11 mouse cellular contexts compared by ENCODE assay signal in genomic region chr9:83628669-83629612, GRCm38 (mm10).
DNase-seq lines count a peak whose midpoint lies in the region; ATAC-seq lines count a peak whose summit lies in the region.
"Had no signal": no experiment of that assay in that cellular context is flagged by ENCODE, and none has a peak within 500 bp of the region (broad histone marks: within the 10 kb centered on the region; RNA-seq: fewer than 3 reads in every experiment).

No protein-coding gene starts in this region.

- peak overlapping the region; percentile 9 for H3K4me2 ChIP-seq in heart, embryonic 15.5 days
- H3K4me2 ChIP-seq in forebrain, embryonic 14.5 days (ENCODE audit: low read length) = peak overlapping the region; percentile 17; the same call in 1 of the 2 replicates
- H3K4me2 ChIP-seq in limb, embryonic 11.5 days (ENCODE audit: low read depth, severe bottlenecking) = no peak overlapping the region

- no peak overlapping the region for H3K4me3 ChIP-seq in heart, embryonic 15.5 days
- H3K4me3 ChIP-seq in forebrain, embryonic 14.5 days (ENCODE audit: low read depth, low read length) = no peak overlapping the region
- H3K4me3 ChIP-seq in limb, embryonic 11.5 days (ENCODE audit: low read depth, low read length) = no peak overlapping the region
- H3K4me3 ChIP-seq: erythroblast, embryonic 14.5 days had no signal

- ATAC-seq in heart, embryonic 15.5 days (replicated peaks; ENCODE audit: insufficient number of reproducible peaks, insufficient read depth, low FRiP score, low read depth) = no peak
- ATAC-seq in forebrain, embryonic 14.5 days = peak; percentile 54
- ATAC-seq in limb, embryonic 11.5 days (ENCODE audit: insufficient number of reproducible peaks, low FRiP score, low TSS enrichment, low read depth) = 0 out of 2 replicates have a peak, but pooled peaks have one; percentile 36
- no peak for ATAC-seq in erythroblast, adult 5-6 weeks (replicated peaks; ENCODE audit: low FRiP score, poor library complexity, severe bottlenecking)

- WGBS in heart, embryonic 15.5 days = 32% methylated on average over 19 of the region's 19 CpGs
- WGBS in forebrain, embryonic 14.5 days = 34% methylated on average over 19 of the region's 19 CpGs
- 34% methylated on average over 19 of the region's 19 CpGs for WGBS in limb, embryonic 11.5 days

- H3K27ac ChIP-seq in heart, embryonic 15.5 days = no peak overlapping the region
- peak overlapping the region; percentile 28; the same call in 1 of the 2 replicates for H3K27ac ChIP-seq in forebrain, embryonic 14.5 days (ENCODE audit: low read depth, low read length)
- H3K27ac ChIP-seq in limb, embryonic 11.5 days (replicated peaks; ENCODE audit: low read depth, low read length) = 0 out of 2 replicates have a peak overlapping the region, but pooled peaks have one; percentile 22

- no peak for DNase-seq in heart, postnatal 4 days
- peak; percentile 54 for DNase-seq in forebrain, embryonic 14.5 days (ENCODE audit: low spot score)
- DNase-seq in limb, embryonic 11.5 days (ENCODE audit: low spot score) = no peak
- peak; percentile 79 for DNase-seq in retina, postnatal 1 day
- DNase-seq in kidney, adult 8-10 months = no peak
- no peak for DNase-seq in ovary, postnatal 14 days (ENCODE audit: low spot score)
- DNase-seq: liver; thymus, adult 2 months had no signal

- no peaks in the 10 kb centered on the region for H3K36me3 ChIP-seq in heart, embryonic 15.5 days
- H3K36me3 ChIP-seq in forebrain, embryonic 14.5 days (ENCODE audit: control insufficient read depth, insufficient read depth, low read length) = no peaks in the 10 kb centered on the region
- no peaks in the 10 kb centered on the region for H3K36me3 ChIP-seq in limb, embryonic 11.5 days (ENCODE audit: control insufficient read depth, insufficient read depth, low read length)

- no peaks in the 10 kb centered on the region for H3K9me3 ChIP-seq in heart, embryonic 15.5 days (replicated peaks)
- no peaks in the 10 kb centered on the region for H3K9me3 ChIP-seq in forebrain, embryonic 14.5 days (replicated peaks; ENCODE audit: control insufficient read depth, low read length)
- no peaks in the 10 kb centered on the region for H3K9me3 ChIP-seq in limb, embryonic 11.5 days (ENCODE audit: control insufficient read depth, low read length)

- no peak overlapping the region for H3K9ac ChIP-seq in heart, embryonic 15.5 days
- peak overlapping the region; percentile 48 for H3K9ac ChIP-seq in forebrain, embryonic 14.5 days (ENCODE audit: low read length)
- no peak overlapping the region; the same call in 1 of the 2 replicates for H3K9ac ChIP-seq in limb, embryonic 11.5 days (ENCODE audit: low read length)

- peaks cover 3% of the 10 kb centered on the region; the same call in 1 of the 2 replicates for H3K4me1 ChIP-seq in heart, embryonic 15.5 days (replicated peaks)
- no peaks in the 10 kb centered on the region for H3K4me1 ChIP-seq in forebrain, embryonic 14.5 days (ENCODE audit: control insufficient read depth, insufficient read depth, low read length)
- peaks cover 8% of the 10 kb centered on the region for H3K4me1 ChIP-seq in limb, embryonic 11.5 days (ENCODE audit: control insufficient read depth, insufficient read depth, low read length)

- H3K27me3 ChIP-seq in heart, embryonic 15.5 days = no peaks in the 10 kb centered on the region
- H3K27me3 ChIP-seq in forebrain, embryonic 14.5 days (replicated peaks; ENCODE audit: control insufficient read depth, insufficient read depth, low read length) = no peaks in the 10 kb centered on the region
- no peaks in the 10 kb centered on the region for H3K27me3 ChIP-seq in limb, embryonic 11.5 days (ENCODE audit: control insufficient read depth, insufficient read depth, low read length)

Comparison
In these comparisons a context has a peak if more than half of its experiments do, and no peak if none do; other contexts are left out.
1. ATAC-seq: peak in forebrain, embryonic 14.5 days (single experiment) and limb, embryonic 11.5 days (single experiment); none in heart, embryonic 15.5 days (single experiment) and erythroblast, adult 5-6 weeks (single experiment).
2. DNase-seq: peak in forebrain, embryonic 14.5 days (single experiment) and retina, postnatal 1 day (single experiment); none in heart, postnatal 4 days (single experiment), limb, embryonic 11.5 days (single experiment), kidney, adult 8-10 months (0 of 2) and ovary, postnatal 14 days (single experiment).